Comparison of ENCODE assay signal across 8 mouse cellular contexts in the genomic region with DNA sequence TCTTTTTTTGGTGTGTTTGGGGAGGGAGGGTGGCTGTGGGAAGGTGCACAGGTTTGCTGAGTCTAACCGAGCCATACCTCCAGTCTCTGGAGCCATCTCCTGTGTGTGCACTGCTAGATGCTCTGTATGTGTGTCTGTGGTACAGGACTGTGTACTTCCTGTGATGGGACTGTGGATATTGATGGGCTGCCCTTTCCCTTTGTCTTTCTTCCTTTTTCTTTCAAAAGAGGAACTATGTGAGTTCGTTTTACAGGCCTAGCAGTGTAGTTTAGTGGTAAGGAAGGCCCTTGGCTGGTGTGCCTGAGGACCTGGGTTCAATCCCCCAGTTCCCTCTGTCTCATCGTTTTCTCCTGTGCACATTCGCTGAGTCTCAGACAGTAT. TPM values are rescaled to one million over a fixed set of nuclear protein-coding genes. Genes with fewer than 3 reads are reported as not detected.
DNase-seq lines count a peak whose midpoint lies in the region; ATAC-seq and TF ChIP-seq lines count a peak whose summit lies in the region.

No protein-coding gene starts in this region.

- 0 out of 2 replicates have a peak, but pooled peaks cover 3% of the 10 kb centered on the region for H3K36me3 ChIP-seq in embryonic facial prominence, embryonic 12.5 days
- peaks cover 5% of the 10 kb centered on the region; the same call in 1 of the 2 replicates for H3K36me3 ChIP-seq in embryonic facial prominence, embryonic 10.5 days (replicated peaks)
- H3K36me3 ChIP-seq in liver, adult 2 months (ENCODE audit: control insufficient read depth, insufficient read depth, low read length) = no peaks in the 10 kb centered on the region; the same call in 1 of the 2 replicates
- H3K36me3 ChIP-seq in embryonic facial prominence, embryonic 15.5 days = 0 out of 2 replicates have a peak, but pooled peaks cover 3% of the 10 kb centered on the region

- 84% methylated on average over 4 of the region's 4 CpGs for WGBS in embryonic facial prominence, embryonic 12.5 days
- 81% methylated on average over 4 of the region's 4 CpGs for WGBS in embryonic facial prominence, embryonic 10.5 days
- WGBS in liver, adult 2 months = 64% methylated on average over 4 of the region's 4 CpGs
- 40% methylated on average over 4 of the region's 4 CpGs for WGBS in embryonic facial prominence, embryonic 15.5 days

- ATAC-seq in embryonic facial prominence, embryonic 12.5 days (ENCODE audit: insufficient number of reproducible peaks, insufficient read depth, low FRiP score, low TSS enrichment) = no peak
- no peak for ATAC-seq in embryonic facial prominence, embryonic 15.5 days (ENCODE audit: insufficient number of reproducible peaks, low FRiP score, low TSS enrichment, low read depth)
- peak; percentile 42 for ATAC-seq in neutrophil, adult 5-6 weeks (ENCODE audit: extremely low read depth, insufficient number of reproducible peaks, low FRiP score, poor library complexity, severe bottlenecking)

- TF ChIP-seq CTCF in liver, adult 2 months (IDR thresholded peaks at IDR 0.05; ENCODE audit: low read depth, low read length) = no peak

- no peak for DNase-seq in embryonic facial prominence, embryonic 10.5 days (ENCODE audit: low spot score)
- DNase-seq in liver, adult 2 months (ENCODE audit: extremely low read depth, low read depth, low spot score) = no peak
- no peak for DNase-seq in liver
- DNase-seq in urinary bladder, postnatal 4 days (ENCODE audit: low spot score in 2 of 2) = no peak
- no peak for DNase-seq in layer of hippocampus, adult 18-20 months (ENCODE audit: low spot score in 2 of 2)

- H3K4me3 ChIP-seq in embryonic facial prominence, embryonic 12.5 days = no peak overlapping the region
- H3K4me3 ChIP-seq in embryonic facial prominence, embryonic 10.5 days = no peak overlapping the region
- H3K4me3 ChIP-seq in liver, adult 2 months (ENCODE audit: insufficient read depth, low read depth, low read length) = no peak overlapping the region
- H3K4me3 ChIP-seq in embryonic facial prominence, embryonic 15.5 days (replicated peaks) = no peak overlapping the region

- no peak overlapping the region for H3K9ac ChIP-seq in embryonic facial prominence, embryonic 12.5 days
- H3K9ac ChIP-seq in liver, adult 2 months (ENCODE audit: low read depth, low read length) = peak overlapping the region; percentile 51
- H3K9ac ChIP-seq in embryonic facial prominence, embryonic 15.5 days = no peak overlapping the region

- H3K4me1 ChIP-seq in embryonic facial prominence, embryonic 12.5 days = peaks cover 12% of the 10 kb centered on the region; the same call in 1 of the 2 replicates
- 0 out of 2 replicates have a peak, but pooled peaks cover 3% of the 10 kb centered on the region for H3K4me1 ChIP-seq in embryonic facial prominence, embryonic 10.5 days
- H3K4me1 ChIP-seq in liver, adult 2 months (ENCODE audit: control insufficient read depth, insufficient read depth, low read length) = peaks cover 13% of the 10 kb centered on the region
- H3K4me1 ChIP-seq in embryonic facial prominence, embryonic 15.5 days = peaks cover 17% of the 10 kb centered on the region

- no peaks in the 10 kb centered on the region for H3K9me3 ChIP-seq in embryonic facial prominence, embryonic 12.5 days
- H3K9me3 ChIP-seq in embryonic facial prominence, embryonic 10.5 days = no peaks in the 10 kb centered on the region
- H3K9me3 ChIP-seq in embryonic facial prominence, embryonic 15.5 days (replicated peaks) = no peaks in the 10 kb centered on the region

- H3K79me2 ChIP-seq in liver, adult 2 months (ENCODE audit: control insufficient read depth, insufficient read depth, low read length) = no peaks in the 10 kb centered on the region

- no peak overlapping the region for H3K4me2 ChIP-seq in embryonic facial prominence, embryonic 12.5 days (replicated peaks)
- no peak overlapping the region for H3K4me2 ChIP-seq in embryonic facial prominence, embryonic 15.5 days (replicated peaks)

- no peak for TF ChIP-seq POLR2A in liver, adult 2 months (IDR thresholded peaks at IDR 0.05; ENCODE audit: extremely low read depth, insufficient read depth, low read length)

- H3K27ac ChIP-seq in embryonic facial prominence, embryonic 12.5 days = peak overlapping the region; percentile 12
- H3K27ac ChIP-seq in embryonic facial prominence, embryonic 10.5 days (replicated peaks) = no peak overlapping the region
- H3K27ac ChIP-seq in liver, adult 2 months (replicated peaks; ENCODE audit: insufficient read depth, low read depth, low read length) = peak overlapping the region; percentile 88
- peak overlapping the region; percentile 70 for H3K27ac ChIP-seq in embryonic facial prominence, embryonic 15.5 days (replicated peaks)

- H3K27me3 ChIP-seq in embryonic facial prominence, embryonic 12.5 days = no peaks in the 10 kb centered on the region
- H3K27me3 ChIP-seq in embryonic facial prominence, embryonic 10.5 days (replicated peaks; ENCODE audit: low read depth, poor library complexity, severe bottlenecking) = no peaks in the 10 kb centered on the region
- H3K27me3 ChIP-seq in liver, adult 2 months (ENCODE audit: control insufficient read depth, insufficient read depth, low read length) = no peaks in the 10 kb centered on the region
- no peaks in the 10 kb centered on the region for H3K27me3 ChIP-seq in embryonic facial prominence, embryonic 15.5 days

RNA-seq across cellular contexts. Expression of a gene that starts 2.4 kb away (rescaled TPM):
- polyA plus RNA-seq in embryonic facial prominence, embryonic 12.5 days (2016; fragmentation: Nextera tagmentation; extraction: Ambion mirVana) = 14.3 and 17.4 TPM in 2 replicates
- 15.7 and 16.6 TPM in 2 replicates for polyA plus RNA-seq in embryonic facial prominence, embryonic 10.5 days (2016; fragmentation: Nextera tagmentation; extraction: Ambion mirVana)
- 14.1 and 17.1 TPM in 2 replicates for total RNA-seq in liver, adult 2 months (2014; rRNA removed)
- 7.6 and 8.7 TPM in 2 replicates for polyA plus RNA-seq in liver, adult 2 months (2012; rRNA removed)
- polyA plus RNA-seq in embryonic facial prominence, embryonic 15.5 days (2015; fragmentation: Nextera tagmentation; extraction: Ambion mirVana) = 12.7 and 15.7 TPM in 2 replicates
- 8.8 and 14.6 TPM in 2 replicates for total RNA-seq in neutrophil, adult 5-6 weeks (2017)
- total RNA-seq in layer of hippocampus, adult 18-20 months (2021) = 10 to 100 TPM in 1 of 2 experiments, 1 to 10 TPM in 1; 8.3 to 10.7 TPM
